Mouse (Mus musculus) embryonic facial prominence, embryonic 14.5 days (tissue): Measurements from ENCODE around the gene Itgb2. TPM values are rescaled to one million over a fixed set of nuclear protein-coding genes. Genes with fewer than 3 reads are reported as not detected.

Experiments used
- ATAC-seq: fragments of 200-750 bp; cut with Nextera tagmentation; 2 replicates; pipeline ENCODE4 v1.8.0; 2017; ENCODE audit warnings: low read depth, moderate number of reproducible peaks, moderate TSS enrichment
- DNase-seq: peaks from one replicate; pipeline ENCODE4 v3.0.0-alpha.2; 2015; ENCODE audit warnings: low spot score
- H3K27ac ChIP-seq: fragments of 300-500 bp; sonication (generic); replicated peaks from 2 replicates; pipeline ENCODE4 v1.5.1; 2014; ENCODE audit warnings: low read depth, mild to moderate bottlenecking, low read length, moderate library complexity
- H3K27me3 ChIP-seq: fragments of 300-500 bp; sonication (generic); replicated peaks from 2 replicates; pipeline ENCODE4 v1.6.1; 2014; ENCODE audit warnings: low read length; ENCODE audit not compliant: control insufficient read depth, insufficient read depth
- H3K36me3 ChIP-seq: fragments of 300-500 bp; sonication (generic); 2 replicates; pipeline ENCODE4 v1.6.1; 2014; ENCODE audit warnings: low read length, mixed read lengths; ENCODE audit not compliant: control insufficient read depth, insufficient read depth
- H3K4me1 ChIP-seq: fragments of 300-500 bp; sonication (generic); 2 replicates; pipeline ENCODE4 v1.6.1; 2014; ENCODE audit warnings: antibody characterized with exemption, low read length; ENCODE audit not compliant: control insufficient read depth, insufficient read depth
- H3K4me2 ChIP-seq: fragments of 300-500 bp; sonication (generic); 2 replicates; pipeline ENCODE4 v1.6.1; 2014; ENCODE audit warnings: low read depth, mild to moderate bottlenecking, low read length, moderate library complexity, mixed read lengths
- H3K4me3 ChIP-seq: fragments of 300-500 bp; sonication (generic); 2 replicates; pipeline ENCODE4 v1.5.1; 2014; ENCODE audit warnings: low read depth, mild to moderate bottlenecking, low read length
- H3K9ac ChIP-seq: fragments of 300-500 bp; sonication (generic); 2 replicates; pipeline ENCODE4 v1.6.1; 2014; ENCODE audit warnings: low read depth, mild to moderate bottlenecking, low read length, moderate library complexity, mixed read lengths
- H3K9me3 ChIP-seq: fragments of 300-500 bp; sonication (generic); 2 replicates; pipeline ENCODE4 v1.6.1; 2016; ENCODE audit warnings: low read length; ENCODE audit not compliant: control insufficient read depth
- WGBS: fragments of 180-500 bp; shearing (Covaris S2); extraction: QIAGEN DNeasy Blood & Tissue Kit; methylation state at CpG from one replicate; pipeline ENCODE4 v1.1.7; 2014; 5-methylcytosine and 5-hydroxymethylcytosine counted together
- polyA plus RNA-seq: library from polyadenylated mRNA; unstranded; fragments of >200 nt; fragmentation: Nextera tagmentation; extraction: Ambion mirVana; gene quantifications from 2 replicates; pipeline ENCODE4 v1.2.1, GENCODE M21; 2014

The Itgb2 gene
- polyA plus RNA-seq, 1 experiment from 2014 or later = 3.0 TPM

DNA sequence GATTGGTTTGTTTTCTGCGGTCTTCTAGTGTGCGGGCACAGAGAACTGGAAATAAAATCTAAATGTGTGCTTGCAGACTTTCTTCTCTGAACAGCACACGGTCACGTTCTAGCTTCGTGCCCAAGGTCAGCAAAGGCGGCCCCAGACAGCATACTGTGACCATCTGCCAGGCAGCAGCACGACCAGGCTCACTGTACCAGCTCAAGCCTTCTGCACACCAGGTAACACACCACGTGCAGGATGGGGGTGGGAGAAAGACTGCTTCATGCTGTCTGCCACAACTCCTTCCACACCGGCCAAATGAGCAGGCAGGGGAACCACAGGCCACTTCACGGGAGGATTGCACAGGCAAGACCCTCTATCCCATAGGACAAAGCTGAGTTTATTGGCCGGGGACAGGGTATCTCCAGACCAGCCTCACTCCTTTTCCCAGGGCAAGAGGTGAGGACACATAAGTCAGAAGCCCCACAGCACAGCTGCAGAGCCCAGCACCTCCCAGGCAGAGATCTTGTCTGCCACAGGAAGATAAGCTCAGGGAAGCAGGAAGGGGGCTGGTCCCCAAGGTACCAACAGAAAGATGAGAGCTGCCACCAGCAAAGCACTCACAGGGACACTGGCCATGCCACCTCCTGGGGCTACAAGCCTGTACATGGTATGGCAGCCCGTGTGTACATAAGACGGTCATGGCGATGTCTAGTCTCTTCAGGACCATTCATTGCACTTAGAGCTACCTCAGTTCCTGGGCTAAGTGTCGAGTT lies 19.6 kb upstream of the Itgb2 start:
- Histone ChIP-seq H3K4me2 (no peak overlapping the region), H3K27ac (no peak overlapping the region), H3K36me3 (peaks cover 63% of the 10 kb centered on the region), H3K4me3 (no peak overlapping the region), H3K4me1 (peaks cover 7% of the 10 kb centered on the region), H3K9me3 (no peaks in the 10 kb centered on the region), H3K27me3 (no peaks in the 10 kb centered on the region), H3K9ac (no peak overlapping the region)
- 73% methylated on average over 15 of the region's 15 CpGs for WGBS
- no peak for ATAC-seq
- DNase-seq = no peak

GRCm38 (mm10) chr10:77515385-77516348 lies 14.4 kb upstream of the Itgb2 start, which contains the start of gene Fam207a:
Gene Fam207a, minus strand, starts transcription at chr10:77515785.
- Histone ChIP-seq H3K36me3 (peaks cover 34% of the 10 kb centered on the region), H3K27me3 (no peaks in the 10 kb centered on the region), H3K4me3 (peak within 1 kb of the TSS; percentile 92), H3K9ac (peak within 1 kb of the TSS; percentile 87), H3K4me1 (peaks cover 13% of the 10 kb centered on the region), H3K9me3 (no peaks in the 10 kb centered on the region), H3K4me2 (peak within 1 kb of the TSS; percentile 89), H3K27ac (peak within 1 kb of the TSS; percentile 90)
- ATAC-seq (peak; percentile 95), DNase-seq (peak; percentile 98)
- WGBS = 1% methylated on average over 61 of the region's 75 CpGs

DNA sequence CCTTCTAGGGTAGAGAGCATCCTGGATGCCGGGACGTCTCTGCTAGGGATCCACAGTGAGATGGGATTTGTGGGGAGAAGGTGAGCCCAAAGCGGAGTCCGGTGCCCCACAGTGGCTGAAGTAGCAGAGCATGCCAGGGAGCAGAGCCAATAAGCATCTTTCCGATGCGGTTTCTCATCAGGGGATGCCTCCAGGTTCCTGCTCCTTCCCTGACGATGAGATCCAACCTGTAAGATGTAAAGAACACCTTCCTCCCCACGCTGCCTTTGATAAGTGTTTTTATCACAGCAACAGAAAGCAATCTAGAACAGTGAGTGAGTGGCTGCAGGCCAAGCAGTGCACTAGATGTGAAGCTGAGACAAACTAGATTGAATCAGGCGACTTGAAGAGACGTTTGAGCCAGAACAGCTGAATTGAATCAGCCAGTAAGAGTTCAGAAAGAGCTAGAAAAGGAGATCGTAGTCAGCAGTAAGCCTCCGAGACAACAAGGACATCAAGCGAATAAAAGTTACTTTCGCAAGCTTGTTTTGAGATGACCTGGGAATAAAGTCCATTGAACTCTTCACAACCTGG lies 13.6 kb upstream of the Itgb2 start:
- DNase-seq = no peak

GRCm38 (mm10) chr10:77517066-77517620 lies 12.9 kb upstream of the Itgb2 start:
- 0 out of 2 replicates have a peak, but pooled peaks have one; percentile 10 for ATAC-seq
- peak overlapping the region; percentile 87 for H3K9ac ChIP-seq
- H3K27me3 ChIP-seq = no peaks in the 10 kb centered on the region
- H3K4me1 ChIP-seq = peaks cover 13% of the 10 kb centered on the region
- DNase-seq = peak; percentile 76
- 23% methylated on average over 20 of the region's 20 CpGs for WGBS
- H3K4me3 ChIP-seq = peak overlapping the region; percentile 92; the same call in 1 of the 2 replicates
- H3K36me3 ChIP-seq = peaks cover 20% of the 10 kb centered on the region
- peak overlapping the region; percentile 90 for H3K27ac ChIP-seq
- peak overlapping the region; percentile 89 for H3K4me2 ChIP-seq
- H3K9me3 ChIP-seq = no peaks in the 10 kb centered on the region

More for the DNA sequence above, 13.6 kb upstream of the Itgb2 start:
- peak overlapping the region; percentile 89 for H3K4me2 ChIP-seq
- H3K27me3 ChIP-seq = no peaks in the 10 kb centered on the region
- H3K9ac ChIP-seq = peak overlapping the region; percentile 87
- no peak for ATAC-seq
- H3K9me3 ChIP-seq = no peaks in the 10 kb centered on the region
- H3K4me1 ChIP-seq = peaks cover 13% of the 10 kb centered on the region
- peak overlapping the region; percentile 90 for H3K27ac ChIP-seq
- H3K4me3 ChIP-seq = peak overlapping the region; percentile 92
- peaks cover 26% of the 10 kb centered on the region for H3K36me3 ChIP-seq
- 32% methylated on average over 14 of the region's 14 CpGs for WGBS

GRCm38 (mm10) chr10:77517801-77518200 lies 12.3 kb upstream of the Itgb2 start:
- Histone ChIP-seq H3K4me1 (peaks cover 16% of the 10 kb centered on the region), H3K27ac (no peak overlapping the region), H3K36me3 (peaks cover 13% of the 10 kb centered on the region), H3K27me3 (no peaks in the 10 kb centered on the region), H3K4me3 (no peak overlapping the region), H3K9ac (no peak overlapping the region), H3K9me3 (no peaks in the 10 kb centered on the region), H3K4me2 (no peak overlapping the region)
- WGBS = 79% methylated on average over 5 of the region's 5 CpGs
- no peak for ATAC-seq
- DNase-seq = no peak

GRCm38 (mm10) chr10:77519191-77519590 lies 10.9 kb upstream of the Itgb2 start:
- H3K9ac ChIP-seq = no peak overlapping the region
- DNase-seq (no peak), ATAC-seq (no peak)
- H3K27me3 ChIP-seq = no peaks in the 10 kb centered on the region
- WGBS = 71% methylated on average over 3 of the region's 3 CpGs
- 0 out of 2 replicates have a peak, but pooled peaks cover under 1% of the 10 kb centered on the region for H3K36me3 ChIP-seq
- H3K4me3 ChIP-seq = no peak overlapping the region
- H3K9me3 ChIP-seq = no peaks in the 10 kb centered on the region
- peaks cover 17% of the 10 kb centered on the region for H3K4me1 ChIP-seq
- H3K27ac ChIP-seq = no peak overlapping the region
- H3K4me2 ChIP-seq = no peak overlapping the region

DNA sequence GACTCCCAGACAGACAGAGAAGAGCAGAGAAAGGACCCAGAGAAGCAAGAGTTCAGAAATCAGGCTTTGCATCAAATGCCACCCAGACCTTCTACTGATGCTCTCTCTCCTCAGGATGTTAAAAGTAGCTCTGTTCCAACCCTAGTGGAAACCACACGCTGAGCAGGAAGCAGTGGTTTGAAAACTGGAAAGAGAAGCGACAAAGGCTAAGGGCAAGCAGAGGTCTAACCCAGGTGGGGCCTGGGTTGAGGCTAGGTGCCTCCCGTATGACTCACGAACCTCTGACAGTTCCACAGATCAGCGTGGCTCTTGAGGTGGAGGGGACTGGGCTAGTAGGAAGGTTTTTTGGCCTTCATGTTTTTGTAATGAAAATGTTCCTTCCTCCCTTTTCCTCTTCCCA lies 9.6 kb upstream of the Itgb2 start:
- Histone ChIP-seq H3K9me3 (no peaks in the 10 kb centered on the region), H3K27ac (no peak overlapping the region), H3K36me3 (no peaks in the 10 kb centered on the region), H3K4me1 (peaks cover 11% of the 10 kb centered on the region), H3K4me3 (no peak overlapping the region), H3K4me2 (no peak overlapping the region), H3K9ac (no peak overlapping the region), H3K27me3 (no peaks in the 10 kb centered on the region)
- ATAC-seq = no peak
- 86% methylated on average over 5 of the region's 5 CpGs for WGBS
- no peak for DNase-seq
